Mouse (Mus musculus) 416B (cell line): ENCODE data around the gene Srsf2.
"Not testable (repeated sequence)": the region's sequence is repeated elsewhere in the genome, so short reads cannot be mapped to it uniquely, and the experiment has no call there.

ENCODE experiments used
- DNase-seq: peaks from one replicate; pipeline ENCODE4 v3.0.0; 2011; ENCODE audit warnings: low read depth

The Srsf2 gene

GRCm38 (mm10) chr11:116852291-116852890 is 503 bp downstream of the Srsf2 start, which contains the start of gene Mfsd11:
Gene Mfsd11 (plus strand): TSS chr11:116852440.
- DNase-seq: peak; percentile 60

DNA sequence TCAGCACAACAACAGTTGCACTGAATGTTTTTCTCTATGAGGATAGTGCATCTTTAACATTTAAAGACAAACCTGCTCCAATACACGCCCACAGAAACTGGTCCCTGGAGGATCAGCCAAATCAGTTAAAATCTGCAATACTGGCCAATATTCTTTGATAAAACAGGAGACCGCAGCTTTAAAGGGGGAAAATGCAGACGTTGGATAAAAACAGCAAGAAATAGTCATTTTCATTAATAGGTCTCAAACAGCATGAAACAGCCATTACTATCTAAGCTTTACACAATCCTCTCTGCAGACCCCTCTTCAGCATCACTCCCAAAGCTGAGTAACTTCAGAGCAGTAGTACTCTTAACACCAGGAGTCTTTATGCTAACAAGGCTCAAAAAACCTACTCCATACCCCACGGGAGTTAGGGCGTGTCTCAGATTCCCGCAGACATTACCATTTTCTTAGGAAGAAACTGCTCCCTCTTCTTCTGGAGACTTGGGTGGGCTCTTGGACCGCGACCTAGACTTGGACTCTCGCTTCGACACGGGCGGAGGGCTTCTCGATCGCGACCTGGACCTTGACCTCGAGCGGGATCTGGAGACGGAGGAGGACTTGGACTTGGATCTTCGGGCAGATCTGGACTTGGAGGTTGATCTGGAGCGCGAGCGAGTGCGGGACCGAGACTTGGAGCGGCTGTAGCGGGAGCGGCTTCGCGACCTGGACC is 1.2 kb downstream of the Srsf2 start:
- DNase-seq: peak; percentile 21

DNA sequence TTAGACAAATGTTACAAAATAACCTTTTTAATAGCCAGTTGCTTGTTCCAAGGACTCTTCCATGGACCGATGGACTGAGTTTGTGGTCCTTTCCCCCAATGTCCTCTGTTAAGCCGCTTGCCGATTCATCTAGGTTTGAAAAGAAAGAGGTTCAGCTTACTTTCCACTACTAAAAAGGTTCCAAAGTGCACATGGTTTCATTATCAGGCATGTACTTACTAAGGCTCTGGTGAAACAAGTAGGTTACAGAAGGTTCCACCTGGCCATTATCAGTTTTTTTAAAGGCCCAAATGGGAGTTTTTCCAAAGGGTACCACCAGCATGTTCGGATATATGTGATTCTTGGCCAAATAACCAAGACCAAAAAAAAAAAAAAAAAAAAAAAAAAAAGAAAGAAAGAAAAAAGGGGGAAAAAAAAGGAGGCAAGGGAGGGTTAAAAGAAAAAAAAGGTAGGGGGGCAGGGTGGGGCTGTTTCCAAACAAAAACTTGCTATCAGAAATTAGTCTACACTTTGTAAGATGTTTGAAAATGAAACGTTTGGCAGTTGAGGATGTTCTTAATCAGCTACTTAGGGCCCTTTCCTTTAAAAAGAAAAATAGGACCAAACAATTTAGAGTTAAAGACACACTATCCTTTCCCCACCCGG is 1.9 kb downstream of the Srsf2 start:
- peak; percentile 49 for DNase-seq

GRCm38 (mm10) chr11:116850085-116850484 is 2.8 kb downstream of the Srsf2 start:
- peak; percentile 65 for DNase-seq

DNA sequence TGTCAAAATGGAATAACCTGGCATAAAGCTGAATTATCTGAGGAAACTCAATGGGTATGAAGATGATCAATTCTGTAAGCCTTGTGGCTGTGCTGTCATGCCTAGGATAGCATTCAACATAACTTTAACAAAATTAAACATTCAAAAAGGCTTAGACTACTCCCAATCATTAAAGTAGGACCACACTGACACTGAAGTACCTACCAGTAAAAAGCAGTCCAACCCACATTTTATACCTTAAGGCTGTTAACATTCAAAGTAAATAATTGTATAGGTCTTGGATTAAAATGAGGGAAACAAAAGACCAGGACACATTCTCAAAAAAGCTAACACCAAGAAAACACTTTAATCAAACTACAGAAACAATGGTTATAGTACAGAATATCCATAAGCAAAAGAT is 3.3 kb downstream of the Srsf2 start:
- no peak for DNase-seq

DNA sequence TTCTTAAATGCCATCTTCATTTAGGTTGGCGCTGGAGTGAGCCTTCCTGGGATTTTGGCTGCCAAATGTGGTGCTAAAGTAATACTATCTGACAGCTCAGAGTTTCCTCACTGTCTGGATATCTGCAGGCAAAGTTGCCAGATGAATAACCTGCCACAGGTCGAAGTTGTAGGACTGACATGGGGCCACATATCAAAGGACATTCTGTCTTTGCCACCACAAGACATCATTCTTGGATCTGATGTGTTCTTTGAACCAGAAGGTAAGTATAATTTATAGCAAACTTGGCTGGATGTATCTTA is 4.1 kb downstream of the Srsf2 start:
- not testable (repeated sequence) for DNase-seq

DNA sequence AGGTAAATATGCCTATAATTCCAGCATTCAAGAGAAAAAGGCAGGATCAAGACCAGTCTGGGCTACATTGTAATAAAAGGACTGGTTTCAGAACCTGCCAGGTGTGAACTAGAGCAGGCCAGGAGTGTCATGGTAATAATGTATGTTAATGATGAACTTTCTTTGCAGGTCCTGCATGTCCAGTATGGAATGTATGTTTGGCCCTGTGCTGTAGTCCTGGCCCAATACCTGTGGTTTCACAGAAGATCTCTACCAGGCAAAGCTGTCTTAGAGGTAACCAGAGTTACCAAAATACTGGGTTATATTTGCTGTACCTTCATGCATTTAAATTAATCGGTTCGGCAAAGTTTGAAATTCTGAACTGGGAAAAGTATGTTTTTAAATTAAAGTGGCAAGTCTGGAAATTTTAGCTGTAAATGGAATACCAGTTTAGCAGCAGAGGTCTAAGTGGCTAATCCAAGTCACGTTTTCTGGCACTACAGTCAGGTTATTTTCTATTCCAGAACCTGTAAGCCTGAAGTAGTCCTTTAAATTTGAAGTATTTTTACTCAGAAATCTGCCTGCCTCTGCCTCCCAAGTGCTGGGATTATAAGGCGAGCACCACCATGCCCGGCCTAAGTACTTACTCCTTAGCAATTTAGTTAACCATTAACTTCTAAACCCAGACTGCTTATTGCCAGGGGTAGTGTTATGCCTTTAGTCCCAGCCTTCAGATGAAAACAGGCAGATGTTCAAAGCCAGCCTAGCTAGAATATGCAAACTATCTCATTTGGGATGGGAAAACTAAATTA is 4.6 kb downstream of the Srsf2 start:
- peak; percentile 39 for DNase-seq

DNA sequence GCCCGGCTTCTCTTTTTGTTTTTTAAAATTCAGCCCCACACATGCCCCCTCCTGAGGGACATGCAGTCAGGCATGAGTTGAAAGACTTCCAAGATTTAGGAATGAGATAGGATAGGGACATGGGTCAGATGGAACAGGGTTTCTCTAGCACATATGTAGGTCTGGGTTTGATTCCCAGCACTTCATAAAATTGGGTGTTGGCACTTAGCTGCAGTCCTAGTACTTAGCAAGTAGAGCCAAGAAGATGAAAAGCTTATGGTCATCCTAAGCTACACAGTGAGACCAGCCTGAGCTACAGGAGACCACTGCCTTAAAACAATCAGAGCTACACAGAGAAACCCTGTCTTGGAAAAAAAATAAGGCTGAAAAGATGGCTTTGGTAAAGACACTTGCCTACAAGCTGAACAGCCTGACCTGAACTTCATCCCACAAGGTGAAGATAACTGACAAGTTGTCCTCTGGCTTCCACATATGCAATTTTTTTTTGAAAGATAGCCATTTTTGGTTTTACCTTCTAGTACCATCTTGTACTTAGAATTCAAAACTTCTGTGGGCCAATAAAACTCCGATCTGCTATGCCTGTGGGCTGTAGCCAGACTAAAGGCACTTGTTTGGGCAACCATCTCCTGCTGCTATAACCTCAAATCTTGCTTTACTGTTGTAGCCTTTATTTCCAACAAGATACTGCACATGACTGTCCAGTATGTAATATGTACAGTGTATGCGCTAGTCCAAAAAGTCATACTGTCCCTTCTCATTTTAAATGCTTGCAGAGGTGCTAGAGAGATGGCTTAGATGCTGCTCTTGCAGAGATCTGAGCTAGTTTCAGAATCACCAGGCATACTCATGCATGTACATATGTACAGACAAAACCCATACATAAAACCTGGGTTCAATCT is 5.5 kb downstream of the Srsf2 start:
- peak; percentile 40 for DNase-seq

GRCm38 (mm10) chr11:116846593-116847181 is 6.2 kb downstream of the Srsf2 start:
- peak; percentile 34 for DNase-seq

DNA sequence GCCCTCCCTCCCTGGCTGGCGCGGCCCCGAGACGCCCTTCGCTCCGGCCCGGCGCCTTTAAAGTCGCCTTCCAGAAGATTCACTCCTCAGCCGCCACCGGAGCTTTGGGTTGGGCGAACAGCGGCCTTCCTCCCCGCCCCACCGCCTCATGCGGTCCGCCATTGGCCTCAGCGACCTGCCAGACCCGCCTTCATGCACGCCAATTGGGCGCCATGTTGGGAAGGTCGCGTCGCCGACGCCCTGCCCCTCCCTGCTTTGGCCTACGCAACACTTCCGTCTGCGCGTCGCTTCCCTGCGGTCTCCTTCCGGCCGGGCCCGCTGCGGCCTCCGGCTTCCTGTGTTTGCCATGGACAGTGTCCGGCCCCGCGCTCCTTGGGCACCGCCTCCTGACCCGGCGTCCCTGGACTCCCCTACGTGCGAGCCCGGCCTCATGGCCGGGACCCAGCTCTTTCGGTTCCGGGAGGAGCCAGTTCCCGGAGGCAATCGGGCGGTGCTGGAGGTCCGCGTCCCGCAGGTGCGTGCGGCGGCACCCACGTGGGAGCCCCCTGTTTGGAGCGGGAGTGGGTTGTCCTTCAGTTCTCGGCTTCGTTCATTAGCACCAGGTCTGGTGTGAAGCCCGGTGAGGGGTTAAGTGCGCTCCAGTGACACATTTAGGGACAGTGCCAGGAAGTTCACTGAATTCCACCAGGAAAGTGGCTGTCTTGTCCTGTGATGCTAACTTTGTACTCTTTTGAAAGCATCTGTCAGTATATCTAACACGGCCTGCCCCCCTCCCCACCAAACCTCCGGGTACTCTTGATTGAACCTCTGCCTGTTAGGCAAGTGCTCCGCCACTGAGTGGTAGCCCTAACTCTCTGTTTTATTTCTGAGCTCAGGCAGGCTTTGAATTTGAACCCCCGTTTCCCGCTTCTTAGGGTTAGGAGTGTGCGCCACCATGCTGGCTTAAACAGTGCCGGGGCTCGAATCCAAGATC is 9.3 kb downstream of the Srsf2 start, which contains the start of the genes Mettl23 and Jmjd6:
Mettl23 (plus strand) TSS at position 18 of the 973 bp plus-strand sequence.
Jmjd6 (minus strand) TSS at position 189 of the 973 bp plus-strand sequence.
- DNase-seq: peak; percentile 98

DNA sequence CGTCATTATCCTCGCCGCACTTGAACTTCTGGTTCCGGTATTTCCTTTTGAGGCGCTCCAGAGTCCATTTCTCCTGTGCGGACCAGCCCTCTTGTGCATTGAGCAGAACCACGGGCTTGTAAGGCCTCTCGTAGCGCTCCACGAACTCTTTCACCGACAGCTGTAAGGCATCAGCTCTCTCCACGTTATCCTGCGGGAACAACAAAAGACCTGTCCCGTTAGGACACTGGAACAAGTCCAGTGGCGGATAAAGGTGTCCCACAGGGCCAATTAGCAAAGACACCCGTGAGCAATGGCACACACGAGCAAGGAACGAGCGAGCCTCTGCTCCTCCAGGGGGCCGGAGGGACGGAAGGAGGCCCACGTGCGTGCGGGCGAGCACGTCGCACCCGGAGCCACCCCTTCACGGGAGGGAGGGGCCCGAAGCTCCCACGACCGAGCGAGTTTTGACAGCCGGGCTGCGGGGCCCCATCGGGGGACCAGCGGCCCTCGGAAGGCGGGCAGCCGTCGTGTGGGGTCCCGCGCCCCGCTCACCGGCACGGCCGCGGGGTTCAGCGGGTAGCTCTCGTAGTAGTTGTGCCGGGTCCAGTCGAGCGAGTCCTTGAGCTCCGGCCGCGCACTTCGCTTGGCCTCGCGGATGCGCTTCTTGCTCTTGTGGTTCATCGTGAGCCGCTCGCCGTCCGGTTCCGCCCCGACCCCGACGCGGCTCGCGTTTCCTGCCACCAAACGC is 10.2 kb downstream of the Srsf2 start:
- DNase-seq: peak; percentile 69

- DNase-seq: no peak
Observed at GRCm38 (mm10) chr11:116840748-116841147, 12.1 kb downstream of the Srsf2 start.

- no peak for DNase-seq
Observed at GRCm38 (mm10) chr11:116839601-116840000, 13.3 kb downstream of the Srsf2 start.

DNA sequence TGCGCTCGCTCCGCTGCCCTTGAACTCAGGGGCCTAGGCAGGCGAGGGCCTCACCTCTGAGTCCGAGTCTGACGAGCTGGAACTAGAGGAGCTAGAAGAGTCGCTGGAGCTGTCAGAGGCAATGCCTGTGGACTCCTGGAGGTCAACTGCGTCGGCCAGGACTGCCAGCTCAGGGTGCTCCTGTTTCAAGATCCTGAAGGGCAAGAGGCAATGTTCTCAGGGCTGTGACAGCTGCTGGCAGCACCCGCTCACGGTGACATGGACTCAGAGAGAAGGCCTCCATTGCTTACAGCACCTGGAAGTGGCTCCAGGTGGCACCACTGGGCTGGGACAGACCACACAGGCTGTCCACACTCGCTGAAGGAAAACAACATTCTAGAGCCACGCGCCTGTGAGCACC is 14.0 kb downstream of the Srsf2 start:
- DNase-seq: no peak

- DNase-seq: no peak
Observed at GRCm38 (mm10) chr11:116837441-116837840, 15.5 kb downstream of the Srsf2 start.

DNA sequence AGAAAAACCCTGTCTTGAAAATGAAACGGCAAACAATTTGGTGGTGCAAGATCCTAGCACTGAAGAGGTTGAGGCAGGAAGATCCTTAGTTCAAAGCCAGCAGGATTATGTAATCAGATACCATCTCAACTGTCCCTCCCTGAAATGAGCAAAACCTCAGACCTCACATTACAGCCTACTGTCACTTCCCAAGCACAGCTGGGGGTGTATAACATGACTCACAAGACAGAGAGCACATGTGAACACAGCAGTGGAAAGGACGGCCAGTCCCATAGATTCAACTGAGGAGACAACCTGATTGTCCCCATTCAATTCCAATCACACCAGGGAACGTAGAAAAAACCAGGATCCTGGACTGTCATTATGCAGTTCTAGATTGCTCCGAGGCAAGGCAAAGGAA is 16.6 kb downstream of the Srsf2 start:
- peak; percentile 82 for DNase-seq

- no peak for DNase-seq
Observed at GRCm38 (mm10) chr11:116834954-116835353, 17.9 kb downstream of the Srsf2 start.

DNA sequence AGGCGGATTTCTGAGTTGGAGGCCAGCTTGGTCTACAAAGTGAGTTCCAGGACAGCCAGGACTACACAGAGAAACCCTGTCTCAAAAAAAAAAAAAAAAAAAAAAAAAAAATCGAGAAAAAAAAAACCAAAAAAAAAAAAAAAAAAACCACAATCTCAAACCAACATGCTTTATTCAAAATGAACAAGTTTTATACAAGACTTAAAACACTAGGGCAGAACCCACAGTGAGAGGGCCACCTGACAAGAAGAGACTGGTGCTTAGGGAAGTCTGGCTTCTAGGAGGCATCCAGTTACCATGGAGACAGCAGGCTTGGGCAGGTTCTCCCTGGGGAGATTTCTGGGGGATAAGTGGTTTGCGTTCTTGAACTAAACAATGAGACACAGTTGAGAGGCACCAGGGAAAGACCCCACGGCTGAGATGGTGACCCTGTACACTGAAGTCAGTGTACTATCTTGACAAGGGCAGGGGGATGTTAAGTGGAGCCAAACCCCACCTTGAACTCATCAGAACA is 20.7 kb downstream of the Srsf2 start:
- DNase-seq: no peak
